Mouse (Mus musculus) spleen, adult 2 months (tissue): Measurements from ENCODE around the gene Txnrd2. TPM values are rescaled to one million over a fixed set of nuclear protein-coding genes. Genes with fewer than 3 reads are reported as not detected.

ENCODE experiments used
- DNase-seq, 2 experiments: peaks; one replicate each; pipeline versions ENCODE4 v3.0.0 to v3.0.0-alpha.2; 2012 to 2021; ENCODE audit warnings: low spot score in 2 of 2, low read depth in 1 of 2
- H3K27ac ChIP-seq: fragments of 200-500 bp; 2 replicates; pipeline ENCODE4 v1.5.1; 2012; ENCODE audit warnings: low read length, inconsistent platforms; ENCODE audit not compliant: insufficient read depth
- H3K27me3 ChIP-seq: fragments of 200-500 bp; 2 replicates; pipeline ENCODE4 v1.6.1; 2012; ENCODE audit warnings: mild to moderate bottlenecking, moderate library complexity, low read length, inconsistent platforms; ENCODE audit not compliant: control insufficient read depth, insufficient read depth
- H3K36me3 ChIP-seq: fragments of 200-500 bp; 2 replicates; pipeline ENCODE4 v1.6.1; 2012; ENCODE audit warnings: mild to moderate bottlenecking, low read length, inconsistent platforms; ENCODE audit not compliant: control insufficient read depth, insufficient read depth
- H3K4me1 ChIP-seq: fragments of 200-500 bp; 2 replicates; pipeline ENCODE4 v1.6.1; 2011; ENCODE audit warnings: inconsistent platforms; ENCODE audit not compliant: control insufficient read depth, insufficient read depth, insufficient read length
- H3K4me3 ChIP-seq: fragments of 200-500 bp; 2 replicates; pipeline ENCODE4 v1.5.1; 2011; ENCODE audit warnings: mild to moderate bottlenecking, inconsistent platforms; ENCODE audit not compliant: insufficient read depth, insufficient read length; ENCODE audit errors: extremely low read depth
- CTCF ChIP-seq: fragments of 200-500 bp; IDR thresholded peaks from 2 replicates; pipeline ENCODE4 v1.5.1; 2011; ENCODE audit warnings: mild to moderate bottlenecking, inconsistent platforms; ENCODE audit not compliant: insufficient read depth, insufficient read length, insufficient replicate concordance; ENCODE audit errors: extremely low read depth
- POLR2A ChIP-seq: fragments of 200-500 bp; IDR thresholded peaks from 2 replicates; pipeline ENCODE4 v1.6.1; 2011; ENCODE audit warnings: low read depth, low read length, inconsistent platforms
- WGBS: fragments of 180-500 bp; shearing (Covaris S2); methylation state at CpG from one replicate; pipeline ENCODE4 v1.1.7; 2018; 5-methylcytosine and 5-hydroxymethylcytosine counted together
- polyA plus RNA-seq: library from polyadenylated mRNA; depleted of rRNA; stranded (reverse); fragments of >200 nt; gene quantifications from 2 replicates; pipeline ENCODE4 v1.2.3, GENCODE M21; 2012; rRNA removed

The Txnrd2 gene
- polyA plus RNA-seq, 1 experiment = 29.0 TPM

DNA sequence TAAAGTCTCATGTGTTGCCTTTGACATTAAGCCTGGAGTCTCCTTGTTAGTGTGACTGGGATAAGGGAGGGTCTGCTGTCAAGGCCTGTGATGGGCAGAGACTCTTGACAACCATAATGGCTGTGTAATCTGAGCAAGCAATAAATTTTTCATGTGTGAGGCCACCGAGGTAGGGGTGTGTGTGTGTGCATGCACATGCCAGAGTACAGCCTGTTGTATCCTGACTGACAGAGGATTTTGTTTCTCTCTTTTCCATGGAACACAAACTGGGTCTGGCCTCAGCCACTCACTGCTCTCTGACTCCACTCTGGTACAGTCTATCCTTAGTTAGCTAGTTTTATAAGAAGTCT is 81.0 kb downstream of the Txnrd2 start:
- no peak overlapping the region for H3K27ac ChIP-seq
- WGBS = 66% methylated on average over 1 of the region's 1 CpGs
- DNase-seq = no peak
- no peak overlapping the region for H3K4me3 ChIP-seq
- TF ChIP-seq POLR2A = no peak
- no peak for TF ChIP-seq CTCF
- no peaks in the 10 kb centered on the region for H3K27me3 ChIP-seq
- H3K4me1 ChIP-seq = no peaks in the 10 kb centered on the region
- no peaks in the 10 kb centered on the region for H3K36me3 ChIP-seq

DNA sequence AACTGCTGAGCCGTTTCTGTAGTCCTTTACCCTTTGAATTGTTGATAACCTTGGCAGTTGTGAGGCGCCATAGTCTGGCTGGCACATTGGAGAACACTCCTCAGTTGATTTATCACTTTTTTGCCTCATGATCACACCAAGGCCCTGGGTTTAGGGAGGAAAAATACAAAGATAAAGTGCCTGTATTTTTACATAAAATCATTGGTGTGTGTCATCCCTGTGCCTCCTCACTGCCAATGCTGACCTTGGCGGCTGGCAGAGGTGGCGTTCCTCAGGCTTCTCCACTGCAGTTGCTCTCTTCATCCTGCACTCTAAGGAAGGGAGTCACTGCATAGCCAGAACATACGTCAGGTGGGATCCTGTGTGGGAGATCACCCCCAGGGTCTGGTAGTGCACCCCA is 85.6 kb downstream of the Txnrd2 start:
- Histone ChIP-seq H3K4me1 (no peaks in the 10 kb centered on the region), H3K27me3 (no peaks in the 10 kb centered on the region), H3K4me3 (no peak overlapping the region), H3K27ac (no peak overlapping the region), H3K36me3 (no peaks in the 10 kb centered on the region)
- WGBS = 92% methylated on average over 5 of the region's 5 CpGs
- DNase-seq = no peak
- TF ChIP-seq CTCF (no peak), POLR2A (no peak)

DNA sequence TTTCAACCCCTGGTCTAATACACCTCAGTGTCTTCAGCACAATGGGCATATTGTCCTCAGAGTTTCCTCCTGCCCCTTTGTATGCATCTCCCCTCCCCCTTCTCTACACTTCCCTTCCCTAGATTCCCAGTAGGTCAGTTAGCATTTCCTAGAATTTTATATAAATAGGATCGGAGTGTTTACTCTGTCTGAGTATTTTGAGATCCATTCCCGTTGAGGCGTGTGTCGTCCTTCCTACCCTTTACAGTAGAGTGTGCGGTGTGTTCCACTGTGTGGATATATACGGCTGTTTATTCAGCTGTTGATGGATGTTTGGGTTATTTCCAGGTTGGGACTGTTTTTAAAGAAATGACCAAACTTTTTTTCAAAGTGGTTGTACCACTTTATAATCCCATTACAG is 87.3 kb downstream of the Txnrd2 start:
- H3K4me3 ChIP-seq = no peak overlapping the region
- no peak for DNase-seq
- TF ChIP-seq POLR2A = no peak
- TF ChIP-seq CTCF = no peak
- no peak overlapping the region for H3K27ac ChIP-seq
- no peaks in the 10 kb centered on the region for H3K27me3 ChIP-seq
- H3K4me1 ChIP-seq = no peaks in the 10 kb centered on the region
- WGBS = 89% methylated on average over 6 of the region's 6 CpGs
- H3K36me3 ChIP-seq = no peaks in the 10 kb centered on the region

- H3K27ac ChIP-seq = no peak overlapping the region
- no peaks in the 10 kb centered on the region for H3K4me1 ChIP-seq
- no peaks in the 10 kb centered on the region for H3K27me3 ChIP-seq
- no peak overlapping the region for H3K4me3 ChIP-seq
- TF ChIP-seq POLR2A (no peak), CTCF (no peak)
- DNase-seq = no peak
- H3K36me3 ChIP-seq = no peaks in the 10 kb centered on the region
Observed at GRCm38 (mm10) chr16:18518091-18518490, 91.9 kb downstream of the Txnrd2 start.

DNA sequence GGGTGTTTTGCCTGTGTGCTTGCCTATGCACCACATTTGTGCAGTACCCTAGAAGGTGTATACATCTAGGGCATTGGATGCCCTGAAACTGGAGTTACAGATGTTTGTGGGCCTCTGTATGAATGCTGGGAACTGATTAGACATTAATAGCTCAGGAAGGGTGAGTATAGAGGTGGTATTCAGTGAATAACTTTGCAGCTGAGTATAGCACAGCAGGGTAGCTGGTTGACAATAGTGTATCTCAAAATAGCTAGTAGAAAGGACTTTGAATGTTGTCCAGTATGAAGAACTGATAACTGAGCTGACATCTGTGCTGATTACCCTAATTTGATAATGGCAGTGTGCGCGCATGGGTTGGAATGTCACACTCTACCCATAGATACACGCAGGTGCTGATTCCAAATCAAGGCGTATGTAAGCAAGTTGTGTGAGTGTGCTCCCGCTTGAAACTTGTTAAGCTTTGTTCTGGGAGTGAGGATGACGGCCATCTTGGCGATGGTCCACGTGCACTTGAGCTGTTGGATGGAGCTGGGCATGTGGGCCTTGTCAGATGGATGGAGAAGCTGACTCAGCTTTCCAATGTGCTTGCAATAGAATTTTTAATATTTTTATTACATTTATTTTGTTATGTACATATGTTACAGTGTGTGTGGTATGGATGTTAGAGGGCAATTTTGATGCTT is 97.5 kb downstream of the Txnrd2 start:
- no peaks in the 10 kb centered on the region for H3K36me3 ChIP-seq
- TF ChIP-seq POLR2A (no peak), CTCF (no peak)
- H3K27ac ChIP-seq = no peak overlapping the region
- H3K27me3 ChIP-seq = no peaks in the 10 kb centered on the region
- 89% methylated on average over 8 of the region's 8 CpGs for WGBS
- DNase-seq = no peak
- no peak overlapping the region for H3K4me3 ChIP-seq
- H3K4me1 ChIP-seq = no peaks in the 10 kb centered on the region

DNA sequence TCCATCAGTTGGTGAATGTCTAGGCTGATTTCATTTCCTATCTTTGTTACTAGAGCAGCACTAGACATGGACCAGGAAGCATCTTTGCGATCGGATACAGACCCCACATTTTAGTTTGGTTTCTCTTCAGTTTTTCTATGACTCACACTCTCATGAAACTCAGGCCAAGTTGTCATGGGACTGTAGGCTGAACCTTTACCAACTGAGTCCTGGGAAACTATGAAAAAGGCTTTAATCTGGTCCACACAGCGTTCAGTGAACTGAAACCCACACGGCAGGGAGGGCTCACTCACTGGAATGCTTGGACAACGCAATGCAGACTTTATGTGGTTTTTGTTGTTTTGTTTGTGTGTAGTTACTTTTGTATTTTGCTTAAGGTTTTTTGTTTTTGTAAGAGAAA is 102.5 kb downstream of the Txnrd2 start:
- Histone ChIP-seq H3K36me3 (no peaks in the 10 kb centered on the region), H3K4me3 (no peak overlapping the region), H3K27ac (no peak overlapping the region), H3K27me3 (no peaks in the 10 kb centered on the region), H3K4me1 (no peaks in the 10 kb centered on the region)
- 87% methylated on average over 5 of the region's 5 CpGs for WGBS
- no peak for TF ChIP-seq CTCF
- no peak for TF ChIP-seq POLR2A
- DNase-seq = no peak

Other genes with a start within 250 kb of the Txnrd2 start
- not detected in 2 replicates for gene Ccdc188, start 208.5 kb upstream of the Txnrd2 start, polyA plus RNA-seq
- 52.3 and 72.4 TPM in 2 replicates for gene Zdhhc8, start 191.2 kb upstream of the Txnrd2 start, polyA plus RNA-seq
- 56.2 and 65.4 TPM in 2 replicates for gene Trmt2a, start 177.7 kb upstream of the Txnrd2 start, polyA plus RNA-seq
- 51.8 and 53.6 TPM in 2 replicates for gene Ranbp1, start 177.7 kb upstream of the Txnrd2 start, polyA plus RNA-seq
- gene Gm49776, start 168.1 kb upstream of the Txnrd2 start, polyA plus RNA-seq = not detected in 2 replicates
- gene Dgcr8, start 137.1 kb upstream of the Txnrd2 start, polyA plus RNA-seq = 20.4 and 21.9 TPM in 2 replicates
- gene Tango2, start 78.3 kb upstream of the Txnrd2 start, polyA plus RNA-seq = 29.4 and 31.1 TPM in 2 replicates
- 55.9 and 57.1 TPM in 2 replicates for gene Arvcf, start 78.2 kb upstream of the Txnrd2 start, polyA plus RNA-seq
- gene Comt, start 468 bp downstream of the Txnrd2 start, polyA plus RNA-seq = 64.7 and 87.1 TPM in 2 replicates
- gene Gnb1l, start 72.3 kb downstream of the Txnrd2 start, polyA plus RNA-seq = 11.3 and 15.4 TPM in 2 replicates
- gene Rtl10, start 72.5 kb downstream of the Txnrd2 start, polyA plus RNA-seq = 6.2 and 8.0 TPM in 2 replicates
- gene Tbx1, start 164.3 kb downstream of the Txnrd2 start, polyA plus RNA-seq = 0.06 and 0.42 TPM in 2 replicates
- 101 and 155 TPM in 2 replicates for gene Gp1bb, start 196.0 kb downstream of the Txnrd2 start, polyA plus RNA-seq
- 0.71 and 2.2 TPM in 2 replicates for gene Gm49601, start 200.0 kb downstream of the Txnrd2 start, polyA plus RNA-seq
- 1.9 and 2.1 TPM in 2 replicates for gene Sept5, start 203.6 kb downstream of the Txnrd2 start, polyA plus RNA-seq